Mouse (Mus musculus) heart, embryonic 16.5 days (tissue): ENCODE measurements around the gene Nrn1l. TPM values are rescaled to one million over a fixed set of nuclear protein-coding genes. Genes with fewer than 3 reads are reported as not detected.

ENCODE experiments used
- ATAC-seq: fragments of 200-750 bp; cut with Nextera tagmentation; replicated peaks from 2 replicates; pipeline ENCODE4 v1.8.0; 2017; ENCODE audit warnings: moderate number of reproducible peaks; ENCODE audit not compliant: insufficient read depth, low FRiP score; ENCODE audit errors: extremely low read depth
- H3K27ac ChIP-seq: fragments of 300-500 bp; sonication (generic); 2 replicates; pipeline ENCODE4 v1.5.1; 2014; ENCODE audit warnings: mild to moderate bottlenecking, low read length, control low read depth, moderate library complexity
- H3K27me3 ChIP-seq: fragments of 300-500 bp; sonication (generic); 2 replicates; pipeline ENCODE4 v1.6.1; 2014; ENCODE audit warnings: low read length, mixed read lengths; ENCODE audit not compliant: control insufficient read depth, insufficient read depth
- H3K36me3 ChIP-seq: fragments of 300-500 bp; sonication (generic); 2 replicates; pipeline ENCODE4 v1.6.1; 2014; ENCODE audit not compliant: control insufficient read depth, insufficient read depth
- H3K4me1 ChIP-seq: fragments of 300-500 bp; sonication (generic); 2 replicates; pipeline ENCODE4 v1.6.1; 2014; ENCODE audit warnings: low read length, mixed read lengths; ENCODE audit not compliant: control insufficient read depth, insufficient read depth
- H3K4me2 ChIP-seq: fragments of 300-500 bp; sonication (generic); 2 replicates; pipeline ENCODE4 v1.6.1; 2014; ENCODE audit warnings: low read depth, mild to moderate bottlenecking, control low read depth, low read length
- H3K4me3 ChIP-seq: fragments of 300-500 bp; sonication (generic); 2 replicates; pipeline ENCODE4 v1.5.1; 2014; ENCODE audit warnings: mild to moderate bottlenecking, control low read depth, low read length
- H3K9ac ChIP-seq: fragments of 300-500 bp; sonication (generic); 2 replicates; pipeline ENCODE4 v1.6.1; 2014; ENCODE audit warnings: low read length, control low read depth
- H3K9me3 ChIP-seq: fragments of 300-500 bp; sonication (generic); replicated peaks from 2 replicates; pipeline ENCODE4 v1.6.1; 2016; ENCODE audit warnings: low read length; ENCODE audit not compliant: control insufficient read depth
- WGBS: fragments of 180-500 bp; shearing (Covaris S2); extraction: QIAGEN DNeasy Blood & Tissue Kit; methylation state at CpG from one replicate; pipeline ENCODE4 v1.1.7; 2014; 5-methylcytosine and 5-hydroxymethylcytosine counted together
- polyA plus RNA-seq: library from polyadenylated mRNA; unstranded; fragments of >200 nt; fragmentation: Nextera tagmentation; extraction: Ambion mirVana; gene quantifications from 2 replicates; pipeline ENCODE4 v1.2.1, GENCODE M21; 2015

Nrn1l gene
- polyA plus RNA-seq = 0.69 and 0.89 TPM in 2 replicates

DNA sequence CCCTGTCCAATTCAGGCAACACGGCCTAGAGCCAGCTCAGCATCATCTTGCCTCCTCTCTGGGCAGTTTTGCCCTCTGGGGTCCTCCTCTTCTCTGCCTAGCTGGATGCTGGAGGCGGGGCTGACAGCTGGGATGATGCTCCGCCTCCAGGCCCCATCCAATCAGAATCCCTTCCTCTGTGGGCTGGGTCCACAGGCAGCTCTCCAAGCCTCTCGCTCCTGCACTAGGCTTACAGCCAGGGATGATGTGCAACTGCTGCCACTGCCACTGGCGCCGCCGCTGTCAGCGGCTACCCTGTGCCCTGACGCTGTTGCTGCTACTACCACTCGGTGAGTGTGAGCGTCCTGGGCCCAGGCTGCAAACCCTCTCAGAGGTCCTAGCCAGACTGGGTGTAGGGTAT lies at the start of gene Nrn1l:
Gene Nrn1l, plus strand, starts transcription at position 229 of the 400 bp plus-strand sequence.
- Histone ChIP-seq H3K4me2 (no peak within 1 kb of the TSS), H3K27ac (no peak within 1 kb of the TSS), H3K36me3 (peaks cover 28% of the 10 kb centered on the region), H3K9ac (no peak within 1 kb of the TSS), H3K9me3 (no peaks in the 10 kb centered on the region), H3K4me1 (0 out of 2 replicates have a peak, but pooled peaks cover 2% of the 10 kb centered on the region), H3K4me3 (no peak within 1 kb of the TSS), H3K27me3 (no peaks in the 10 kb centered on the region)
- peak; percentile 86 for ATAC-seq
- WGBS = 6% methylated on average over 11 of the region's 11 CpGs

DNA sequence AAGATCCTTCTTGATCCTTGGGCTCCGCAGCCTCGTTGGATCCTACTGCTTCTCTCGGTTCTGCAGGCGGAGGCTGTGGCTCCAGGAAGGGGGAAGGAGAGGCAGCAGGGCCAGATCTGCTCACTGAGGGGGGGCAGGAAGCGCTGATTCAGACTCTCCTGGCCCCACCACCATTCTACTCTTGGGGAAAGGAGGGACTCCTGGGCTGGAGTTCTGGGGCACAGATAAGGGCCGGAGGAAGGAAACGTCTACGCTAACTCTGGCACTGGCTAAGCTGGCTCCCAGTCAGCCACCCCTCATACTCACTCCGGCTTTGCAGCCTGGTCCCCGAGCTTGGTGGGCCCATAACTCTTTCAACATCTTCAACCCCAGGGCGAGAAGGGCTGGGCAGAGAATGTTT lies 46.7 kb upstream of the Nrn1l start:
- Histone ChIP-seq H3K9me3 (no peaks in the 10 kb centered on the region), H3K27me3 (no peaks in the 10 kb centered on the region), H3K4me1 (peaks cover 5% of the 10 kb centered on the region), H3K4me2 (no peak overlapping the region), H3K4me3 (no peak overlapping the region), H3K36me3 (peaks cover 36% of the 10 kb centered on the region), H3K9ac (no peak overlapping the region), H3K27ac (no peak overlapping the region)
- peak; percentile 72 for ATAC-seq
- 71% methylated on average over 11 of the region's 11 CpGs for WGBS

- peaks cover 21% of the 10 kb centered on the region for H3K36me3 ChIP-seq
- no peak overlapping the region for H3K4me2 ChIP-seq
- no peak overlapping the region for H3K9ac ChIP-seq
- H3K4me3 ChIP-seq = no peak overlapping the region
- H3K27me3 ChIP-seq = no peaks in the 10 kb centered on the region
- no peak overlapping the region for H3K27ac ChIP-seq
- H3K9me3 ChIP-seq = no peaks in the 10 kb centered on the region
- H3K4me1 ChIP-seq = peaks cover 11% of the 10 kb centered on the region
- ATAC-seq = no peak
- 68% methylated on average over 4 of the region's 4 CpGs for WGBS
These were observed 43.4 kb upstream of the Nrn1l start for GRCm38 (mm10) chr8:105850014-105850413.

GRCm38 (mm10) chr8:105850611-105851010 lies 42.8 kb upstream of the Nrn1l start:
- peak overlapping the region; percentile 14; the same call in 1 of the 2 replicates for H3K4me3 ChIP-seq
- no peak for ATAC-seq
- peaks cover 18% of the 10 kb centered on the region for H3K36me3 ChIP-seq
- H3K4me2 ChIP-seq = peak overlapping the region; percentile 52
- H3K9ac ChIP-seq = peak overlapping the region; percentile 17; the same call in 1 of the 2 replicates
- no peaks in the 10 kb centered on the region for H3K9me3 ChIP-seq
- WGBS = 66% methylated on average over 7 of the region's 7 CpGs
- peaks cover 11% of the 10 kb centered on the region for H3K4me1 ChIP-seq
- no peaks in the 10 kb centered on the region for H3K27me3 ChIP-seq
- no peak overlapping the region for H3K27ac ChIP-seq

DNA sequence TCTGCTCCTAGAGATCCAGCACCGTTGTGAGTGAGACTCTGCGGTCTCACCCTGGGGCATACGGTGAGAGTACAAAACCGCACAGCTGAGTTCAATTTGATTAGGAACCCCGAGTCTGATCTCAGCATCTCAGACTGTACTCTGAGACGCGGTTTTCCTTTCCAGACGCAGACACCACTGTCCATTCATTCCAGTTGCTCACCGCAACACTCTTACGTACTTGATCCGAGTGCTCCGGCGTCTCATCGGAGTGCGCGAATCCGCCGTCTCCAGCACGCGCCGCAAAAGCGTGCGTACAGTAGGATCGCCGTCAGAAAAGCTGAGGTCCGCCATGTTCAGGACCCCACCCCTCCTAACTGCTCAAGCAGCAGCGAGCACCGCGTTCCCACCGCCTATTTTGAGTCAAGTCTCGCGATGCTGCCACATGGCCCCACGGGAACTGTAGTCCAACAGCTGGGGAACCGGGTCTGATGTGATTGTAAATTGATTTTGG lies 41.7 kb upstream of the Nrn1l start:
- Histone ChIP-seq H3K9ac (peak overlapping the region; percentile 79), H3K4me2 (peak overlapping the region; percentile 79), H3K36me3 (peaks cover 12% of the 10 kb centered on the region), H3K27ac (peak overlapping the region; percentile 82), H3K9me3 (no peaks in the 10 kb centered on the region), H3K4me1 (peaks cover 18% of the 10 kb centered on the region), H3K4me3 (peak overlapping the region; percentile 91), H3K27me3 (no peaks in the 10 kb centered on the region)
- peak; percentile 60 for ATAC-seq
- under 1% methylated on average over 34 of the region's 34 CpGs for WGBS

DNA sequence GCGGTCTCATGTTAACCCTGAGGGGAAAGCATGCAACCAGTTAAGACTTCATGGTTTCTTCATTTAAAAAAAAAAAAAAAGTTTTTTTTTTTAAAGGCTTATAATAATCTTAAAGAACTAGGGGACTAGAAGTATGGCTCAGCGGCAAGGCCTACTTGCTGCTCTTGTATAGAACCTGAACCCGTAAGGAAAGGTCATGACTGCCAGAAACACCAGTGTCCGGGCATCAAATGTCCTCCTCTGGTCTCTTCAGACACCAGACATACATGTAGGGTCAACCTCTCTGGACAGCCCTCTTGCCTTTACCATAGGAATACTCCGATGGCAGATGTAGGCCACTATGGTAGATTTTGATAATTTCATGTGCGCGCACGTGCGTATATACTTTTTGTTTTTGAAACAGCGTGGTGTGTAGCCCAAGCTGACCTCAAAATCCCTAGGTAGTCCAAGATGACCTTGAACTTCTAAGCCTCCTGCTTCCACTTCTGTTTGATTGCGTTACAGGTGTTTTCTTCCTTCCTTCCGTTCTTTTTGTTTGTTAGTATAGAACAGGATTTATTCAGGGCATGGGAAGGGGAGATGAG lies 41.1 kb upstream of the Nrn1l start:
- Histone ChIP-seq H3K9ac (no peak overlapping the region), H3K27ac (peak overlapping the region; percentile 19; the same call in 1 of the 2 replicates), H3K4me3 (peak overlapping the region; percentile 91), H3K4me1 (peaks cover 24% of the 10 kb centered on the region), H3K27me3 (no peaks in the 10 kb centered on the region), H3K4me2 (peak overlapping the region; percentile 79; the same call in 1 of the 2 replicates), H3K9me3 (no peaks in the 10 kb centered on the region), H3K36me3 (peaks cover 7% of the 10 kb centered on the region)
- WGBS = 78% methylated on average over 12 of the region's 12 CpGs
- no peak for ATAC-seq

DNA sequence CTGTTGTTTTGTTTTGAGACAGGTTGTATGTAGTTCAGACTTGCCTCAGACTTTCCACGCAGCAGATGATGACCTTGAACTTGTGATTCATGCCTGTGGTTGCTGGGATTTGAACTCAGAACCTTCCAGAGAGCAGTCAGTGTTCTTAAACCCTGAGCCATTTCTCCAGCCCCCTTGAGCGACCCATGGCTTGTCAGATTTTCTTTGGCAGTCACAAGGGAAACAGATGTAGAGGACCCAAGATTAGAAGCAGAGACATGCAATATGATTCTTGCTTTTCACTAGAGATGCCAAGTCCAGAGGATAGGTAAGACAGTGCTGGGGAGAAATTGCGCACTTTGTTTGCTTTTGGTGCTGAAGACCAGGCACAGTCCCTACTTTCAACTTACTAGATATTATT lies 40.2 kb upstream of the Nrn1l start, which contains the start of gene Cenpt:
Gene Cenpt, minus strand, starts transcription at position 101 of the 400 bp plus-strand sequence.
- Histone ChIP-seq H3K27ac (peak within 1 kb of the TSS; percentile 19; the same call in 1 of the 2 replicates), H3K4me1 (peaks cover 32% of the 10 kb centered on the region), H3K27me3 (no peaks in the 10 kb centered on the region), H3K4me3 (no peak within 1 kb of the TSS), H3K4me2 (no peak within 1 kb of the TSS), H3K36me3 (peaks cover 7% of the 10 kb centered on the region), H3K9ac (no peak within 1 kb of the TSS), H3K9me3 (no peaks in the 10 kb centered on the region)
- 85% methylated on average over 3 of the region's 3 CpGs for WGBS
- no peak for ATAC-seq

DNA sequence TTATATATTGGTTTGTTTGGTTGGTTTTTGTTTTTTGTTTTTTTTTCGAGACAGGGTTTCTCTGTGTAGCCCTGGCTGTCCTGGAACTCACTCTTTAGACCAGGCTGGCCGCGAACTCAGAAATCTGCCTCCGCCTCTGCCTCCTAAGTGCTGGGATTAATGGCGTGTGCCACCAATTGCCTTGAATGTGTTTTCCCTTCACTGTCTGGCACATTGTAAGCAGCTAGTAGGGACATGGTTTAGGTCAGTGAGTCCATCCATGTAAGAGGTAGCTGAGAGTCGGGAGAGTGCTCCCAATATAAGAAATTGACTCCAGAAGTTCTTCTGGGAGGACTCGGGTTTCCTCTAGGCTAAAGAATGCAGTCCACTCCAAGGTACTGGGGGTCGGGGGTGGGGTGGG lies 39.1 kb upstream of the Nrn1l start:
- H3K4me1 ChIP-seq = peaks cover 33% of the 10 kb centered on the region
- no peaks in the 10 kb centered on the region for H3K36me3 ChIP-seq
- no peaks in the 10 kb centered on the region for H3K9me3 ChIP-seq
- H3K27me3 ChIP-seq = no peaks in the 10 kb centered on the region
- peak overlapping the region; percentile 57 for H3K4me2 ChIP-seq
- WGBS = 22% methylated on average over 8 of the region's 8 CpGs
- peak overlapping the region; percentile 74 for H3K4me3 ChIP-seq
- peak overlapping the region; percentile 54 for H3K27ac ChIP-seq
- peak overlapping the region; percentile 86 for H3K9ac ChIP-seq
- ATAC-seq = no peak; the same call in 1 of the 2 replicates

GRCm38 (mm10) chr8:105854715-105855216 lies 38.6 kb upstream of the Nrn1l start, which contains the start of gene Thap11:
Thap11 (plus strand) TSS chr8:105855132.
- peaks cover 37% of the 10 kb centered on the region for H3K4me1 ChIP-seq
- H3K4me3 ChIP-seq = peak within 1 kb of the TSS; percentile 74
- H3K36me3 ChIP-seq = no peaks in the 10 kb centered on the region
- H3K9me3 ChIP-seq = no peaks in the 10 kb centered on the region
- H3K4me2 ChIP-seq = peak within 1 kb of the TSS; percentile 86
- no peaks in the 10 kb centered on the region for H3K27me3 ChIP-seq
- H3K9ac ChIP-seq = peak within 1 kb of the TSS; percentile 86
- ATAC-seq = peak; percentile 90
- H3K27ac ChIP-seq = peak within 1 kb of the TSS; percentile 86
- under 1% methylated on average over 43 of the region's 43 CpGs for WGBS
